Comparison of ENCODE assay signal across 15 mouse cellular contexts in the genomic region with DNA sequence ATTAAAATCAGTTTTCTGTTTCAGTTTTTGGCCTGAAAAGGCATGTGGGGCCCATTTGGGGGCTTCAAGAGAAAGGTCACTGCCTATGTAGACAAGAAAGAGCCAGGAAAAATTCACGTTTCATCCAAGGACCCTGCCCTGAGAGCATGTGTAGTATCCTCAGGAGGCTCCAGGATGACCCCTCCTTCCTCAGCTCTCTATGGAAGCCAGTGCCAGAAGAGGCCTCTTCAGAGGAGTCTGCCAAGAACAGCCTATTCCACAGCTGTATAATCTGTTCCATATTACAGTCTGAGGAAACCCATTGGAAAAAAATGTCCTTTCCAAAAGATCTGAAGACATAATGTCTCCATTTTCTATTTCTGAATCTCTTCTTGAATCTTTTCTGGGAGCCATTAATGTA. TPM values are rescaled to one million over a fixed set of nuclear protein-coding genes. Genes with fewer than 3 reads are reported as not detected.
"Had no signal": no experiment of that assay in that cellular context is flagged by ENCODE, and none has a peak within 500 bp of the region (broad histone marks: within the 10 kb centered on the region; RNA-seq: fewer than 3 reads in every experiment).

No protein-coding gene starts in this region.

- ATAC-seq: liver, postnatal 0 days; midbrain, embryonic 13.5 days had no signal

- DNase-seq: kidney, adult 18-20 months; kidney, postnatal 14 days; liver; liver, embryonic 13.5 days; liver, postnatal 0 days; lung, postnatal 36 days; right cerebral cortex, postnatal 14 days; thymus, adult 2 months; thymus, postnatal 25 days had no signal

- H3K9ac ChIP-seq: liver, embryonic 13.5 days; liver, postnatal 0 days; midbrain, embryonic 13.5 days had no signal

- H3K9me3 ChIP-seq: liver, embryonic 13.5 days had no signal

- H3K27ac ChIP-seq: left cerebral cortex, adult 2 months; liver, embryonic 13.5 days; midbrain, embryonic 13.5 days; stomach, postnatal 0 days had no signal

- H3K4me1 ChIP-seq: liver, embryonic 13.5 days had no signal

- H3K4me2 ChIP-seq: liver, embryonic 13.5 days; midbrain, embryonic 13.5 days had no signal

- H3K27me3 ChIP-seq: liver, embryonic 13.5 days; midbrain, embryonic 13.5 days had no signal

- H3K36me3 ChIP-seq: liver, embryonic 13.5 days; midbrain, embryonic 13.5 days had no signal

- H3K4me3 ChIP-seq: left cerebral cortex, adult 2 months; liver, embryonic 13.5 days; midbrain, embryonic 13.5 days had no signal

RNA-seq across cellular contexts. Expression of a gene that starts 31.4 kb away (rescaled TPM):
- total RNA-seq: megakaryocyte progenitor cell, adult 5-6 weeks had no signal
- polyA plus RNA-seq: large intestine, adult 2 months; liver, postnatal 0 days; urinary bladder, adult 2 months had no signal
